Mouse (Mus musculus) kidney, embryonic 16.5 days (tissue): ENCODE measurements at regions not wholly inside any gene's neighbourhood (a gene's known extent, or its start where the extent isn't known, plus 50 kb on each side); places are given as distances from the start of the nearest gene placed in this dataset.

ENCODE experiments used
- ATAC-seq: fragments of 200-750 bp; cut with Nextera tagmentation; 2 replicates; pipeline ENCODE4 v1.8.0; 2017; ENCODE audit warnings: moderate TSS enrichment; ENCODE audit not compliant: low FRiP score, low TSS enrichment
- H3K27ac ChIP-seq: fragments of 300-500 bp; sonication (generic); 2 replicates; pipeline ENCODE4 v1.5.1; 2014; ENCODE audit warnings: low read length
- H3K27me3 ChIP-seq: fragments of 300-500 bp; sonication (generic); 2 replicates; pipeline ENCODE4 v1.6.1; 2014; ENCODE audit warnings: low read length, control low read depth, mixed read lengths; ENCODE audit not compliant: insufficient read depth
- H3K36me3 ChIP-seq: fragments of 300-500 bp; sonication (generic); 2 replicates; pipeline ENCODE4 v1.6.1; 2014; ENCODE audit warnings: low read length, control low read depth, mixed read lengths; ENCODE audit not compliant: insufficient read depth
- H3K4me1 ChIP-seq: fragments of 300-500 bp; sonication (generic); 2 replicates; pipeline ENCODE4 v1.6.1; 2014; ENCODE audit warnings: low read length, control low read depth, mixed read lengths; ENCODE audit not compliant: insufficient read depth
- H3K4me2 ChIP-seq: fragments of 300-500 bp; sonication (generic); replicated peaks from 2 replicates; pipeline ENCODE4 v1.6.1; 2014; ENCODE audit warnings: low read depth, low read length
- H3K4me3 ChIP-seq: fragments of 300-500 bp; sonication (generic); 2 replicates; pipeline ENCODE4 v1.5.1; 2014; ENCODE audit warnings: mild to moderate bottlenecking, low read length
- H3K9ac ChIP-seq: fragments of 300-500 bp; sonication (generic); replicated peaks from 2 replicates; pipeline ENCODE4 v1.6.1; 2014; ENCODE audit warnings: low read length
- H3K9me3 ChIP-seq: fragments of 300-500 bp; sonication (generic); 2 replicates; pipeline ENCODE4 v1.6.1; 2016; ENCODE audit warnings: low read length, control low read depth
- WGBS: fragments of 180-500 bp; shearing (Covaris S2); extraction: QIAGEN DNeasy Blood & Tissue Kit; methylation state at CpG from one replicate; pipeline ENCODE4 v1.1.7; 2014; 5-methylcytosine and 5-hydroxymethylcytosine counted together

- Histone ChIP-seq H3K27ac (no peak overlapping the region), H3K4me1 (no peaks in the 10 kb centered on the region), H3K27me3 (no peaks in the 10 kb centered on the region), H3K9me3 (no peaks in the 10 kb centered on the region), H3K4me3 (no peak overlapping the region), H3K9ac (no peak overlapping the region), H3K36me3 (no peaks in the 10 kb centered on the region), H3K4me2 (no peak overlapping the region)
- ATAC-seq, result peak; percentile 42; the same call in 1 of the 2 replicates
- 73% methylated on average over 3 of the region's 3 CpGs for WGBS
These were observed 818.7 kb upstream of the Robo1 start for GRCm38 (mm10) chr16:71489415-71489814.

- no peaks in the 10 kb centered on the region for H3K36me3 ChIP-seq
- H3K4me3 ChIP-seq, result no peak overlapping the region
- WGBS, result 94% methylated on average over 2 of the region's 2 CpGs
- no peaks in the 10 kb centered on the region for H3K27me3 ChIP-seq
- no peak overlapping the region for H3K9ac ChIP-seq
- H3K4me2 ChIP-seq, result no peak overlapping the region
- no peaks in the 10 kb centered on the region for H3K4me1 ChIP-seq
- no peak for ATAC-seq
- no peaks in the 10 kb centered on the region for H3K9me3 ChIP-seq
- no peak overlapping the region for H3K27ac ChIP-seq
These were observed 811.5 kb upstream of the Robo1 start for GRCm38 (mm10) chr16:71496478-71497198.

GRCm38 (mm10) chr16:71497199-71497584 is 810.9 kb upstream of the Robo1 start:
- WGBS, result 54% methylated on average over 3 of the region's 3 CpGs
- ATAC-seq, result no peak
- no peaks in the 10 kb centered on the region for H3K9me3 ChIP-seq

GRCm38 (mm10) chr16:71511381-71511780 is 796.7 kb upstream of the Robo1 start:
- Histone ChIP-seq H3K4me2 (no peak overlapping the region), H3K27me3 (no peaks in the 10 kb centered on the region), H3K9ac (no peak overlapping the region), H3K27ac (no peak overlapping the region), H3K36me3 (no peaks in the 10 kb centered on the region), H3K4me1 (no peaks in the 10 kb centered on the region), H3K9me3 (no peaks in the 10 kb centered on the region), H3K4me3 (no peak overlapping the region)
- 82% methylated on average over 2 of the region's 2 CpGs for WGBS
- ATAC-seq, result no peak

More at GRCm38 (mm10) chr16:71497199-71497584, 810.9 kb upstream of the Robo1 start:
- H3K27ac ChIP-seq, result no peak overlapping the region
- H3K9ac ChIP-seq, result no peak overlapping the region
- H3K4me2 ChIP-seq, result no peak overlapping the region
- H3K27me3 ChIP-seq, result no peaks in the 10 kb centered on the region
- H3K4me3 ChIP-seq, result no peak overlapping the region
- no peaks in the 10 kb centered on the region for H3K4me1 ChIP-seq
- H3K36me3 ChIP-seq, result no peaks in the 10 kb centered on the region

GRCm38 (mm10) chr16:71539312-71539711 is 768.8 kb upstream of the Robo1 start:
- H3K4me2 ChIP-seq, result no peak overlapping the region
- no peak overlapping the region for H3K4me3 ChIP-seq
- no peaks in the 10 kb centered on the region for H3K9me3 ChIP-seq
- ATAC-seq, result no peak
- H3K27ac ChIP-seq, result no peak overlapping the region
- H3K36me3 ChIP-seq, result no peaks in the 10 kb centered on the region
- H3K9ac ChIP-seq, result no peak overlapping the region
- no peaks in the 10 kb centered on the region for H3K27me3 ChIP-seq
- no peaks in the 10 kb centered on the region for H3K4me1 ChIP-seq
